Mouse (Mus musculus): ENCODE results near the gene Nlrc5.

DNA sequence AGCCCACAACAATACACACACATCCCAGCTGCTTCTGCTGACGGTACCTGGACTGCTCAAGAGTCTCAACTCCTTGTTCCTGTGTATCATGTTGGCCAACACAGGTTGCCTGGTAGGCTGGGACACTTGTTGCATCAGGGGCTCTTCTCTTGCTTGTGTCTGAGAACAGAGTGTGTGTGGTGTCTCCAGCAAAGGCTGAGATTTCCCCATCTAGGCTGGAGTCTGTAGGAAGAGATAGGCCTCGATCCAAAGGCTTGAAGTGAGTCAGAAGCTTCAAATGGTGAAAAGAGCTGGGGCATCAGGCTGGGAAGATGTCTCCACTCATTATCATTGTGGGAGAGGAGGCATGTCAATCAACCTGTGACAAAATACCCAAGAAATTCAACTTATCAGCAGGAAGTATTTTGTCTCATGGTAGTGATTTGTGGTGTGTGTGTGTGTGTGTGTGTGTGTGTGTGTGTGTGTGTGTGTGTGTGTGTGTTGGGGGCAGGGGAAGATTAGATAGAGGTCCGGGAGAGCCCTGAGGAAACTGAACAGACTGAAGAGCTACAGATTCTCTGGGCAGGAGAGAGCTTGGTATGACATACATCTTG is 34.7 kb upstream of the Nlrc5 start:
- no peak for TF ChIP-seq GATA1 (IDR thresholded peaks at IDR 0.05; ENCODE audit: borderline replicate concordance, low read length)
- no peak for TF ChIP-seq FLI1 (IDR thresholded peaks at IDR 0.05; ENCODE audit: low read length)

Measured in megakaryocyte, embryonic 14.5 days (primary cell).